Mouse (Mus musculus): ENCODE measurements at regions not wholly inside any gene's neighbourhood (a gene's known extent, or its start where the extent isn't known, plus 50 kb on each side); places are given as distances from the start of the nearest gene placed in this dataset.

GRCm38 (mm10) chr17:80827896-80828295 is 99.6 kb upstream of the Map4k3 start:
- DNase-seq (ENCODE audit: low spot score in 2 of 2), result no peak

GRCm38 (mm10) chr17:80827361-80827760 is 99.1 kb upstream of the Map4k3 start:
- no peak for DNase-seq (ENCODE audit: low spot score in 2 of 2)

DNA sequence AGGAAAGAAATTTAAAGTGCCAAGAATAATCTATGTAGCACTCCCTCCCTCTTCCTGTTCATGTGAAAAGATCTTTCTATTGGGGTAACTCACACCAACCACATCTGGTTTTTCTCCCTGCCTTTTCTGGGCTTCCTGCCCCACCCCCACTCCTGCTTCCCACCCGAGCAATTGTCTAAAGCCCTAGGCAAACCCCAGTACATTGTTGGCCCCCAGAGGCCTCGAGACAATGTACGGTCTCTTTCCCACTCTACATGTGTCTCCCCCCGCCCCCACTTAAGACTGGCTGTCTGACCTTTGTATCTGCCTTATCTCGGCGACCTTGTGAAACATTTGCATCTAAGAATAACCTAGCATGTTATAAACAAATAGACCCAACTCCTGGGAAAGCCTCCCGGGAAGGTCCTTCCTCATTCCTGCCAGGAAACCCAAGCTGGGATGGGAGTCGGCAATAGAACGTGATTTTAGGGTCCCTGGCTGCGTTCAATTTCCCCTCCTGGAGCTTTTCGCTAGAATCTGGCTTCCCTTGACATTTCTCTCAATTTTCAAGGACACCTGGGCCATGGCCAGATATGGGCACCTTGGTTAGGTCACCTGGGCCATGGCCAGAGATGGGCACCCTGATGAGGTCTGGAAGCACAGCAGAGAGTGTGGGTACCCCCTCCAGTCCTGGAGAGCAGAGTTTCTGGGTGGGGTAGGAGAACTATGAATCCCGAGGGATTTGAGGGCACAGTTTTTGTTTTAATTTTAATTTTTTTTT is 97.9 kb upstream of the Map4k3 start:
- no peak for DNase-seq (ENCODE audit: low spot score in 2 of 2)

GRCm38 (mm10) chr17:80825518-80825901 is 97.2 kb upstream of the Map4k3 start:
- DNase-seq (ENCODE audit: low spot score in 2 of 2), result peak; percentile 17 to 18

DNA sequence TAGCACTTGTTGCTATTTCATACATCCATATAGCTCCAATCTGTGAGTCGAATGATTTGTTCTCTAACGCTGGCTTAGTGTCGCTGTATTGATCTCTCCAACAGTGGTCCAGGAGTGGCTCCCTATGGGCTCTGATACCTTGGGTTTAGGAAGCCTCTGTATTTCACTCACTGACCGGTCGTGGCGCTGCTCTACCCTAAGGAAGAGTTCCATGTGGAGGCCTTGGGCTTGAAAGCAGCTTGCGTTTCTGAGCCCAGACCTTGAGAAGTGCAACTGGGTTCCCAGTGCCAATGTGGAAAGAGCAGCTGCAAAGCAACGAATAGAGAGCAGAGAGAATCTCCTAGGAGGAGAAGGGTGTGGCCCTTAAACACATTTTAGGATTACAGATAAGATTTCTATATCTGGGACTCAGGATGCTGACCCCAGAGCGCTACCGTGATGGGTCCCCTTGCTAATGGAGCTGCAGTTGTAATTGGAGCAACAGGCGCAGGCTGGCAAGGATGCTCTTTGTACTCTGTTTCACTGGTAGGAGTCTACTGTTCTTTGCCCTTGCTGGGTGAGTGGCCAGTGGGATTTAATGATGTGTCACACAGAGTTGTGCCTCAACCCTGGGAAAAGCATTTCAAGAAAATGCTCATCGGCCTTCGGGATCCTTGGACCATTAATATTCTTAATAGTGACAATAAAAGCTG is 96.7 kb upstream of the Map4k3 start:
- DNase-seq (ENCODE audit: low spot score in 2 of 2), result no peak

DNA sequence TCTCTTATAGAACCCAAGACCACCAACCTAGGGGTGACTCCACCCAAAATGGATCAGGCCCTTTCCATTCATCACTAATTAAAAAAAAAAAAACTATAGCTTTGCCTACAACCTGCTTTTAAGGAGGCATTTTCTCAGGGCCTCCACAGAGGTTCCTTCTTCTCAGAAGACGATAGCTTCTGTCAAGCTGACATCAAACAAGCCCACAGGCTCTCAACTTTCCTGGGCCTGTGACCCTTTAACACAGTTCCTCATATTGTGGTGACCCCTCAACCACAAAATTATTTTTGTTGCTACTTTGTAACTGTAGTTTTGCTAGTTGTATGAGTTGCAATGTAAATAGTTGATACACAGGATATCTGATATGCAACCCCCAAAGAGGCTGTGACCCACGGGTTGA is 96.0 kb upstream of the Map4k3 start:
- DNase-seq (ENCODE audit: low spot score in 2 of 2), result no peak

DNA sequence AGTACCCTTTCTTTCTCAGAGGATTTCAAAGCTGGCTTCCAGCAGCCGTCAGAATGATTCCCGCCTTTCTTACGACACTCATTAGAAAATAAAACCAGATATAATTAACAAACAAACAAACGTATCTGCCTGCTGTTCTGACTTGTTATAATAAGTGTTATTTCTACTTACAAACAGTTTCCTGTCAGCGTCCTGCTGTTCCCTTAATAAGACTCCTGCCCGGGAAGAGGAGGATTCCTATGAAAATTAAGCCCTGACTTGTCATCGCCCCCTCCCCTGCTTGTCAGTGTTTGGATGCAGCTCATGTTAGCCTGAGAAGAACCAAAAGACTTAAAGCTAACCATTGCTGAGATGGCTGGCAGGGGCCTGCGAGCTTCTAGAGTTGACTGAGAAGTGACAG is 92.6 kb upstream of the Map4k3 start:
- no peak for DNase-seq (ENCODE audit: low spot score in 2 of 2)

DNA sequence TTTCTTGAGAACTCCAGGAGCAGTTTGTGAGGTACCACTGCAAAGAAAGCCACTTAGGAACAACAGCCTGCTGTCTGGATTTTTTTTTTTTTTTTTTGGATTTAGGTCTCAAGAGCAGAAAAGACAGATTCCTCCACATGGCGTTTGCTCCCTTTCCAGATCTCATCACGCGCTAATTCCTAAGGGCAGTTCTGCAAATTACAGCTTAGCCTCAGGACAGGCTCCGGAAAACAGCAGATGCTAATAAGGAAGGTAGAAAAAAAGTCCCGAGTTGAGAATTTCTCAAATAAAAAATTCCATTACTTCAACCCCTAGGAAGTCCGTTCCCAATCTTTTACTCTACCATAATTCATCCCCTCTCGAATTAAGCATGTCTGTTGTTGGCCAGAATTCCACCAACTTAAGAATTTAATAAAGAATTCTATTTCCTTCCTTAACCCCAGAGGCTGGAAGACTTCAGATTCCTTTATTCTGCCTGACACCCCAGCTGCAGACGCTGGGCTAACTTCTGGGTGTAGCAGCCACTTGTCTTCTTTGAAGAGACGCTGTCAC is 90.3 kb upstream of the Map4k3 start:
- DNase-seq (ENCODE audit: low spot score in 2 of 2), result no peak

- no peak for DNase-seq (ENCODE audit: low spot score in 2 of 2)
Measured at GRCm38 (mm10) chr17:80815747-80816146, 87.5 kb upstream of the Map4k3 start.

DNA sequence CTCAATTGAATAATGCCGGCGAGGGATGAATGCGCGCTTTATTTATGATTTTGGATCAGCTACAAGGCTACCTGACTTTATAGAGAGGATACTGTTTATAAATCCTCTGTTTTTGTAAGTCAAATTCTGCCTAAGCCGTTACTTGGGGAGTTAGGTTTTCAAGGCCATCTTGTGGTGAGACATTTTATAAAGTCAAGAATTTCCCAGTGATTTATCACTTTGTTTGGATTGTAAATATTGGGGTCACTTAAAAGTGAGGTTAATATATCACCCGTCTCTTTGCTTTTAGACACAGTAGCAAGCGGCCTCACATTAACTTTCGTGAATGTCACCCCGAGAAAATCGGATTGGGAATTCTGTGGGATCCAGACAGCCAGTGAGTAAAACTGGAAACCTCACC is 84.9 kb upstream of the Map4k3 start:
- no peak for DNase-seq (ENCODE audit: low spot score in 2 of 2)

GRCm38 (mm10) chr17:80809275-80809674 is 81.0 kb upstream of the Map4k3 start:
- peak; percentile 43 to 45 for DNase-seq (ENCODE audit: low spot score in 2 of 2)

- DNase-seq (ENCODE audit: low spot score in 2 of 2), result peak; percentile 21 to 29
Measured at GRCm38 (mm10) chr17:80808069-80808468, 79.8 kb upstream of the Map4k3 start.

DNA sequence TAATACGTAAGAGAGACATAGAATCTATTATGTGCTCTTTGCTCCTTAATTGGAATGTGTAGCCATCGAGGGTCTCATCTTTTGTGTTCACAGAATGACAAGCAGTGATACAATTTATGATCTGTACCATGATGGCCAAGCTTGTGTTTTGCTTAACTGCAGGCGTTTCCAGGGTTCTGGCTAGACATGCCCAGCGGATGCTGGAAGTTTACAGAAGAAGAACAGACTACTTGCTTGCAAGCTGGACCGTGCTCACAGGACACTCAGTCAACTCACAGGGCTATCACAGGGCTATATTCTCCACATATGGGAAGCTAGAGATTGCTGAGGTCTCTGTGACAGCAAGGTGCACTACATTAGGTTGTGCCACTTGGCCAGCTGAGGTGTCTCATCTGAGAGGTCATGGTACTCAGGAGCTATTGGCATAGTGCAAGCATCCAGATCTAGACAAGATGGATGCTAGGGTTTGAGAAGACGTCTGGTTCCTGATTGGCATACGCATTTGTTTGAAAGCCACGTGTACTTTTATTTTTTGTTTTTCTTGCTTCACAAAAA is 75.2 kb upstream of the Map4k3 start:
- no peak for DNase-seq (ENCODE audit: low spot score in 2 of 2)

DNA sequence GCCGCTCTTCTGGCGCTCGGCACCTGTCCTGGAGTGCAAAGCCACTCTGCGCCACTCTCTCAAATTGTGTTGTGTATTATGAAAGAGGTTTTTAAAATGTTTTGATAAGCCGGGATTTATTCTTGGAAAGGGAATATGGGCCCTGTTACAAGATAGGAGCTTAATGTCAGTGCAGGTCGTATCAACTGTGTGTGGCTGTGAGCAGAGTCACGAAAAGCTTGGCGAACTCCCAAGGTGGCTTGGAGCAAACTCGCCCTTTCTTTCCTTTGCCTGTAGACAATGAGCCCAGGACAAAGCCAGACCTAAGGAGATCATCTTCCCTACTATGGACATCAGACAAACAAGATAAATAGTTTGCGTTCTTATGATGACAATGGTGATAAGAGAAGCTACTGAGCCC is 74.3 kb upstream of the Map4k3 start:
- no peak for DNase-seq (ENCODE audit: low spot score in 2 of 2)

GRCm38 (mm10) chr17:80801991-80802390 is 73.7 kb upstream of the Map4k3 start:
- DNase-seq (ENCODE audit: low spot score in 2 of 2), result peak; percentile 47 to 60

DNA sequence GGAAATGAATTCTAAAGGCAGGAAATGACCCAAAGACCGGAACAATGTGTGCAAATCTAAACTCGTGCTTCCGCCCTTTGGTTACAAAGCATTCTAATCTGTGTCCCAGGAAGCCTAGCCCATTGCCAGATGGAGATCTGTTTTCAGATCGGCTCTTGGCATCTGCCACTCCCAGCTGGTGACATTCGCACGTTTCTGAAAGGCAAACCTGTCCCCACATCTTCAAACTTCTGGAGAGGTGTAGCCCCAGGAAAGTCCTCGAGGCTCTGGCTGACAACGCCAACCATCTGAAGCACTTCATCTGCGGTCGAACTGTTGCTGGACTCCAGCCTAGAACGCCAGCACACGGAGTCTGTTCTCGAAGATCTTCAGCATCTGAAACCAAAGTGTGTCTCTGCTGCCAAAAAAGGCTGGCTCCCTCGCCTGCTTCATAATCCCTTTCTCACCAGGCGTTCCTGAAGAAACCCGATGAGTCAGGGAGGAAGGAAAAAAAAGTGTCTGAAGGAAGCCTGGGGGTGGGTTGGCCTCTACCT is 73.2 kb upstream of the Map4k3 start:
- peak; percentile 77 to 88 for DNase-seq (ENCODE audit: low spot score in 2 of 2)

GRCm38 (mm10) chr17:80800877-80801276 is 72.6 kb upstream of the Map4k3 start:
- peak; percentile 18 to 40 for DNase-seq (ENCODE audit: low spot score in 2 of 2)

DNA sequence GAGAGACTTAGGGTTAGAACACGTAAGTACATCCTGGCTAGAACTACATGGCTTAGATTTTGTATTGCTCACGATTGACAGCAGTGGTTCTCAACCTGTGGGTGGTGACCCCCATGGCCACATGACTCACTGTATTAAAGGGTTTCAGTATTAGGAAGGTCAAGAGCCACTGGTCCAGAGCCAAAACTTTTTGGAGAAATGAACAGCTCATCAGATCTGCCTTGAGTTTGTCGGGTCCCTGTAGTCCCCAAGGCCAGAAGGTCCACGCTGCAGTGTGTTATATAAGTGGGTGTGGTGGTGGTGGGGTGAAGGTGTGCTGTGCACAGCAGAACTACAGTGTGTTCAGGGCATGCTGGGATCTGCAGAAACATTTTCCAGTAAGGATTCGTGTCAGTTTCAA is 72.2 kb upstream of the Map4k3 start:
- DNase-seq (ENCODE audit: low spot score in 2 of 2), result no peak

GRCm38 (mm10) chr17:80799061-80799460 is 70.8 kb upstream of the Map4k3 start:
- DNase-seq (ENCODE audit: low spot score in 2 of 2), result no peak

DNA sequence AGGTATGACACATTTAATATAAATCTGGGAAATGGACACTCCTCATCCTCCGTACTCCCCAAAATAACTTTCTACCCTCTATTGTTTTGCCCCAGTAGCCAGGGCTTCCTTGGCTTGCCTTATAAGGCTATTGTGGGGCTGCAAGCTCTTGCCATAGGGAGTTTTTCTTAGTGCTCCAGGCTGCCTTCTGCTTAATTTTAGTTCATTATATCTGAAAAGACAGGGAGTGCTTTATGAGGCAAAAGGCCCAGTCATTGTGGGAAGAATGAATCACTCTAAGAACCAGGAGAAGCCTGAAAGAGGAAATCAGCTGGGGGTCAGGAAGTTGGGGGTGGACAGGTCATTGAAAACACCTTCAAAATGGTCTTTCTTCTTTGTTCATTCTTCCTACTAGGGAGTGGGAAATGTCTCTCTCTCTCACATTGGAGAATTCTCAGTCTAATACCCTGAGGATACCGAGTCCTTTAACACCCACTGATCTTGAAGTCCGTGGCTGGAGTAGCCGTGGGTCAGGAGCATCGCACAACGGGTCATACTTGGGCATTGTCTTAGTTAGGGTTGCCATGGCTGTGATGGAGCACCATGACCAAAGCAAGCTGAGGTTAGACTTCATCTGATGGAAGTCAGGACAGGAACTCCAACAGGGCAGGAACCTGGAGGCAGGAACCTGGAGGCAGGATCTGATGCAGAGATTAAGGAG is 70.1 kb upstream of the Map4k3 start:
- DNase-seq (ENCODE audit: low spot score in 2 of 2), result no peak

- DNase-seq (ENCODE audit: low spot score in 2 of 2), result no peak
Measured at GRCm38 (mm10) chr17:80796790-80797189, 68.5 kb upstream of the Map4k3 start.

Measured in left cerebral cortex, adult 18-20 months (tissue).